Mouse (Mus musculus): Measurements from ENCODE around the gene Noto.
A peak's percentile ranks its signal among the peaks of the same experiment; 100 is the strongest.
"Not testable (repeated sequence)": the region's sequence is repeated elsewhere in the genome, so short reads cannot be mapped to it uniquely, and the experiment has no call there.

The Noto gene

DNA sequence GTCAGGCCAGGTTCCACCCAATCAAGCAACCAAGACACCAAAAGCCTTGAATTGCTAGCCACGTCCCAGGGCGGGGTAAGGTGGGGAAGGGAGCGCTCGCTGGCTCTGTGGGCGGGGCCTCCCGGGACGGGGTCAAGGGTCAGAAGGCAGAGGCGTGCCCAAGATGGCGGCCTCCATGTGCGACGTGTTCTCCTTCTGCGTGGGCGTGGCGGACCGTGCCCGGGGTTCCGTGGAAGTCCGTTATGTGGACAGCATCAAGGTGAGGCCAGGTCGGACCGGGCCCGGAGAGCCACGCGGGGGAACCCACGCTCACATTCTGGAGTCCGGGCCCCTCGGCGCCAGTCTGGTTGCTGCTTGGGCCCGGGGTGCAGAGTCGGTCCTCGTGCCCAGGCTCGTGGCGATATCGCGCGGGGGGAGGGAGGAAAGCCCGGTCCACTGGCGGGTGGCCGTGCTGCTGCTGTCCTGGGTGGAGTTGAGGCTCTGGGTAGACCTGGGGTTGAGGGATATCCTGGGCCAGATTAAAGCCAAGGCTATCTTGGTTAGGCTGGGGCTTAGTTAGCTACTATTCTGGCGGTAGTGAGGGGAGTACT, 8.3 kb downstream of the Noto start, which contains the start of gene Smyd5:
TSS of gene Smyd5 (plus strand) at position 148 of the 590 bp plus-strand sequence.
- peak; percentile 80 to 91 for DNase-seq

DNA sequence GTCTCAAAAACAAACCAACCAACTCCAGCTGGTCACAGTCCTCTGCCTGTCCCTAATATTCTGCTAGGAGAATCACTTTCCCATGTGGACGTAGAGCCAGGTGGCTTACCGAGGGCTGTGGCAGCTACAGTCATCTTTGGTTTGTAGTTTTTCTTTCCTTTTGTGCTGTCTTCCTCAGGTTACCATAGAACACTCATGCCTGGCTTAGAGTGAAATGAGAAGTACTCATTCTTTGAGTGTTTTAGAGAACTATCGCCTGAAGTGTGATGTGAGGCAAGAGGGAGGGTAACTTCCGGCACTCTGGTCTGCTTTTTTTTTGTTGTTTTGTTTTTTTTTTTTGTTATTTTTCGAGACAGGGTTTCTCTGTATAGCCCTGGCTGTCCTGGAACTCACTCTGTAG, 10.2 kb downstream of the Noto start:
- no peak for DNase-seq

DNA sequence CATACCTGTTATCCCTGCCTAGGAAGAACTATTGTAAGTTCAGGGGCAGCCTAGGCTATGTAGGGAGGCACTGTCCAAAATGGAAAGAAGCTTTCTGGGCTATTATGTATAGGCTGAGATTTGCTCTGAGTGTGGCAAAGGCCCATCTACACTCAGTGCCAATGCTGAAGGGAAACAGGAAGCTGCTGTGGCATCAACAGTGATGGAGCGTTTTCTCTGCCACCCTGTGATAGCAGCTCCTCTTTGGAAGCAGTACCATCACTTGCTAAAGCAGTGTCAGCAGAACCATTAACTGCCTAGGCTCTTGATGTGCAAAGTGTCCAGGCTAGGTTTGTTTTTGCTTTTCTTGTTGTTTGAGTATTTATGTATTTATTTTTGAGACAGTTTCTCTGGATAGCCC, 12.5 kb downstream of the Noto start:
- no peak for DNase-seq

DNA sequence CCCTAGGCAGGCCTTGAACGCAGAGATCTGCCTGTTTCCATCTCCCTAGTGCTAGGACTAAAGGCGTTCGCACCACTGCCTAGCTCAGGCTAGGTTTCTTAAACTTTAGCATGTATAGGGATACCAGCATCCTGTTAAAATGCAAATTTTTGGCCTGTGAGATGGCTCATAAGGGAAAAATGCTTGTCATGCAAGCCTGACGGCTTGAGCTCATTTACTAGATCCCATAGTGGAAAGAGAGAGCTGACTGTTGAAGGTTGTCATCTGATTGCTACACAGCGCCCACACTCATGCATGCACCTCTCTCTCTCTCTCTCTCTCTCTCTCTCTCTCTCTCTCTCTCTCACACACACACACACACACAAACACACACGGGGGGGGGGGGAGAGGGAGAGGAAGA, 12.9 kb downstream of the Noto start:
- DNase-seq = no peak

DNA sequence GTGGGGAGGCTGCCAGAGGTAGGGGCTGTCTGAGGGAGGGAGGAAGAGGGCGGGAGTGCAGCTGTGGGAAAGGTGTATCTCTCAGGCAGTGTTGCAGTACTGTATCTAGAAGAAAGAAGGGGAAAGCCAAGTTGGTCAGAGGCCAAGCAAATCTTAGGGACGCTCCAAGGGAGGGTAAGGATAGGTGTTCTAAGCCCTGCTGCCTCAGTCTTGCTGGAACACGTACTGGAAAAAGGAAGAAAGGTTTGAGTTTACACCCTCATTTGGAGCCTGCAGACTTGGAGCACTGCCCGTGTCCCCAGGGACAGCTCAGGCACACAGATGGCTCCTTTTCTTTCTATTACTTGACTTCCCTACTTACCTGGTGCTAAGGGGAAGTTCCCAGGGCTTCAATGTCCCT, 17.5 kb downstream of the Noto start:
- DNase-seq = no peak

DNA sequence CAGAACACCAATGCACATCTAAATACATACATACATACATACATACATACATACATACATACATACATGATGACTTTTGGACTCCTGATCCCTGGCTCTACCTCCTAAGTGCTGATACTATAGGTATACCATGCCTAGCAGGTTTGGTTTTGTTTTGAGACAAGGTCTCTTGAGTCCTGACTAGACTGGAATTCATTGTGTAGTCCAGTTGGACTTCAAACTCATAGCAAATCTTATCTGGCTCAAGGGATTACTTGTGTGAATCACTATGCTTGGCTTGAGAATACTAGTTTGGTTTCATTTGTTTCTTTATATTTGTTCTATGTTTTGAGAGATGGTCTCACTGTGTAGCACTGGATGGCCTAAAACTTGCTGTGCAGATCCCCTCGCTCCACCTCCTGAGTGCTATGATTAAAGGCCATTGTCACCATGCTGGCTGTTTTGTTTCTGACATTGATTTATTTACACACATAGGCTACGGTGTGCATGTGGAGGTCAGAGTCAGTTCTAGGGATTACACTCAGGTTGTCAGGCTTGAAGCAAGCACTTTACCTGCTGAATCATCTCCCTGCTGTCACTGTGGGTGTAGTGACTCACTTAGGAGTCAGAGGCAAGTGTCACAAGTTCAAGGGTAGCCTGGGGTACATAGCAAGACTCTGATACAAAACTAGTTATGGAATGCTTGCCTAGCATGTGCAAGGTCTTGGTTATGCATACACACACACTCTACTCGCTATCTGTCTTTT, 20.0 kb downstream of the Noto start:
- DNase-seq = no peak

DNA sequence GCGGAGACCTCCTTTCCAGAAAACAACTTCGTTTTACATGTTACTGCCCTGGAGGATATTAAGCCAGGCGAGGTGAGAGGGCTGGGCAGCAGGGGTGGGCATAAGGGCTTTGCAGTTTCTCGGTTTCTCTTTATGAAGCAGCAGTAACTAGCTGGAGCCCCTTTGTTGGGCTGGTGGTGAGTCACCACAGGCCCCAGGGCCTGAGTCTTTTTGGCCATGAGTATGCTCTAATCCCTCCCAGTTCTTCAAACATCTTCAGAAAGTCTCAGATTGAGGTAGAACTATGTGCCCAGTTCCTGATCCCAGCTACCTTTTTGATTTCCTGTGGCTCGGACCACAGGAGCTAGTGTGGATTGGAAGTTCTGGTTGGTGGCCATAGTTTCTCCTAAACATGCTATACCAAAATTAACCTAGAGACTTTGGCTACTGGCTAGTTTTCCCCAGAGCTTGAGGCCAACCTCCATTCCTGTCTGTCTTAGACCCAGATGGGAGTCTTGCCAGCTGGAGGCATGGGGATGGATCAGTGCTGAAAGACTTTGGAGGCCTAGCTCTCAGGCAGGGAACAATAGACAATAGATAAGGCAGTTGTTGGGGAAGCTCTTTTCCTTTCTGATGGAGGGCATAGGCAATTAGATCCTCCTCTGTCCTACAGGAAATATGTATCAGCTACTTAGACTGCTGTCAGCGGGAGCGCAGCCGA, 20.7 kb downstream of the Noto start:
- no peak for DNase-seq

DNA sequence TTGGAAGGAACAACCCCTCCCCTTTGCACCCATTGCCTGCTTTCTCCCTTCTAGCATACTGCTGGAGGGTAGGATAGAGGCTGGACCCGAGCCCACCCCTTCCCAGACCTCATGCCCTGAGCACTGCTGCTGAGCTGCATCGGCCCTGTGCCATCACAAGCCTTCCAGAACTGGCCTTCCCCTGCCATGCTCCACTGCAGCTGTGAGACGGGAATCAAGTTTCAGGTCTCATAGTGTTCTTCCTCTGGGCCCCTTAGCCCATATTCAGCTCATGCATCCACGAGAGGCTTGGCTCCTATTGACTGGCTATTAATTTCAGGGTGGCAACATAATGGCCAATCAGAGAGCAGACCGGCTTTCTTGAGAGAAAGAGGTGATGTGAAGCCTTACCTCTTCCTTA, 21.6 kb downstream of the Noto start:
- no peak for DNase-seq

DNA sequence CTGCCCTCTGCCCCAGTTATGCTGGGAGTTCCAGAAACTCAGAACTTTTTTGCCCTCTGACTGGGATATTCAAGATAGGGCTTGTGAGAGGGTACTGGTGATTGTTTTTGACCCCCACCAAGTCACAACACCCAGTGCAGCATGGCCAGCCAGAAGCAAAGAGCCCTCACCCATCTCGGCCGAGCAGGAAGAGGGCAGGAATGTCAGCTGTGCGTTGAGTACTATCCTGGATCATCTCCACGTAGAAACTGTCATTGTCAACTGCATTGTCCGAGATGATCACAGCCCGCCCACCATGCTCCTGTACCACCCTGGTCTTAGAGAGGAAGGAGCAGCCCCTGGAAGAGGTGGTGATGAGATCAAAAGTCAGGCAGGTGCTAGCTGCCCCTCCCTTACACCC, 23.7 kb downstream of the Noto start:
- DNase-seq = no peak

DNA sequence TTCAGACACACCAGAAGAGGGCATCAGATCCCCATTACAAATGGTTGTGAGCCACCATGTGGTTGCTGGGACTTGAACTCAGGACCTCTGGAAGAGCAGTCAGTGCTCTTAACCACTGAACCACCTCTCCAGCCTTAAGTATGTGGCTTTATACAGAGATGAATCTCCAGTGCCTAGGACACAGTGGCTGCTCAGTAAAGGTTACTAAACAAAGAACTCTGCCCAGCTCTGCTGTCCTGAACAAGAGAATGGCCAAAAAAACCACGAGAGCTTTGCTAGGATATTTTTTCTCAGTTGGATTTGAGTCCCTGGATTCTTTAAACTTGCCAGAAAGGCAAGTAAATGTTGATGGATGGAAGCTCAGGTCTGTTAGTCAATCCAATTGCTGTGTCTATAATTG, 26.5 kb downstream of the Noto start:
- DNase-seq = not testable (repeated sequence)

DNA sequence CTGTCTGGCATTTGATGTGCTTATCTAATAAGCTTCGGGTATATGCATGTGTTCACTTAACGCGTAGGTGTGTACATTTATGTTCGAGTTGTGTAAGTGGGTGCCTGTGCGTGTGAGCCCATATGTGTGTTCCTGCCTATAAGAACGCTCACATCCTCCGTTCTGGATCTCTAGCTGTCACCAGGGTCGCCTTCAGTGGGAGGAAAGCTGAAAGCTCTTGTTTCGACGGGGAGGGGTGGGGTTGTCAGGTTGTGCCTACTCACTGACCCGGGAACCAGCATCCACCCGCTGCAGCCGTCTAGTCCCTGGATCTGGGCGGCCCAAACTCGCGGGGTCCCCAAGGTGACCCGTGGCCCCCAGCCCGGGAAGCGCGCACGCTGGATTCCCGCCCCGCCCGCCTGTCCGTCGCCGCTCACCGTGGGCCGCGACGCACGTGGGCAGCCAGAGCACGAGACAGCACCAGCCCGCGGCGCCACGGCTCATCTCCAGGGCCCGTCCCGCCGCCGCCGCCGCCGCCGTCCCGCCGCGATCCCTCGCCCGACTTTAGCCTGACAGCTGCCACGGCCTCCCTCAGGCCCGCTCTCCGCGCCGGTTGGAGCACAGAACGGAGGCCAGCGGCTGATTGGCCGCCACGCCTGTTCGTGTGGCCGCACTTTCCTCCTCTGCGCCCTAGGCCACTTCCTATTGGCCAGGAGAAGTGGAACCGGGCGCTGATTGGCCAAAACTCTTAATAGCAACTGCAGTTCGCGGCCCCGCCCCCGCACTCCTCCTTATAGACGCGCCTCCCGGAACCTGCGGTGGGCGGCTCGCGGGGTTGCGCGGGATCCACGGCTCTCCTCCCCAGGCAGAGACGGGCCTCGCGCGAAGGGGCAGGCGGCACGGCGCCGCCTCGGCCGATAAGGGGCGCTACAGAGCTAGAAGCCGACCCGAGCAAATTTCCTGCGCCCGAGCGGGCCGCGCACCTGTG, 27.3 kb downstream of the Noto start, which contains the start of gene Cct7:
TSS of gene Cct7 (plus strand) at position 818 of the 967 bp plus-strand sequence.
- DNase-seq = peak; percentile 99 to 100

DNA sequence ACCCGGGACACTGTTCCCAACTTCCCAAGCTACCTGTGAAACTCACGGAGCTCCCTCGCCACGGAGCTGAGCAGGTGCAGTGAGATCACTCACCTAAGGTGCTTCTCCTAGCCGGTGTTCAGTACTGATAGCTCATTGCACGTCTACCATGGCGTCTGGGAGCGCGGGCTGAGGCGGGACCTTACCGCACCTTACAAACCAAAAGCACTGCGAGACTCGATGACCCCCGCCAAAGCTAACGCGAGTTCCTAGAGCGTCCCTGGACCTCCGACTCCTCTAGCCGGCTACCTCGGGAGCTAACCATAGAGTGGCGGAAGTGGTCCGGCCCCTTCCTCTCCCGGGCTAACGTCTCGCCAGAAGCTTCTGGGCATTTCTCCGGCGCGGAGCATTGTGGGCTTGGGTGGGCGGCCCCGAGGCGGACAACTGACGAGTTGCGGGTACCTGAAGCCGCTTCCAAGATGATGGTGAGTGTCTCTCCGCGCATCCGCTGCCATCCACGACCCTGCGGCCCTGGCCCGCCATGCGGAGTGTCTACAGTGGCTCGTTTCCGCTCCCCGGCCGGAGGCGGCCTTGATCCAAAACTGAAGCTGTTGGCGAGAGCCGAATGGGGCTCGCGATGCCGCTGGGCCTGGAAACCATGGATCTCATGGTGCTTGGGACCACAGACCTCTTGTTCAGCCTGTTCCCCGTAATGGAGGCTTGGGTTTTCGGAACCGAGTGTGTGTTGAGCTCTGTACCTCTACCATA, 28.2 kb downstream of the Noto start, which contains the start of gene Pradc1:
TSS of gene Pradc1 (minus strand) at position 307 of the 747 bp plus-strand sequence.
- DNase-seq = peak; percentile 99

DNA sequence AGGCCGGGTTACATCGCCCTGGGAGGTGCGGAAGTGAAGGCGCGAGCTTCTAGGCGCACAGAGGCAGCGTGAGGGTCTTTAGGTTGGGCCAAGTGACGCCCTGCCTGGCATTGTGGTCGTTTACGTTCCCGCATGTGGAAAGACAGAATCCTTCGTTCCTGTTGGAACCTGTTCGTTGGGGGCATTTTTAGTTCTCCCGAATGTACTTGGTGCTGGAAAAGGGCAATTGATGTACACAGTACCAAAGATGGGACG, 28.7 kb downstream of the Noto start:
- no peak for DNase-seq

DNA sequence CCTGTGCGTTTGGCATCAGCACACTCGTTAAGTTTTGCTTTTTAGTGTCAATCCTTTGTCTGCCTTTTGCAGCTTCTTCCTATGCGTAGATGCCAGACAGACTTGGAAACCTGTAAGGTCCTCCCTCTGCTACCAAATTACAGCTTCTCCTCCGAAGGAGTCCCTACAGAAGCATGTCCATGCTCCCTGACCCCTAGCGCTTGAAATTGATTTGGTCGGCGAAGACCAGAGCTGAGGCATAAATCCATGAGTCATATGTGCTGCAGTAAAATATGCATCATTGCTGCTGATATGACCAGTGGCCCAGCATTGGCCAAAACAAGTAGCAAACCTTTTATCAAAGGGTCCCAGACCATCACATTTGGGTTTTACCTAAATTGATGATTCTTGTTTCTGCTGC, 29.1 kb downstream of the Noto start:
- no peak for DNase-seq

DNA sequence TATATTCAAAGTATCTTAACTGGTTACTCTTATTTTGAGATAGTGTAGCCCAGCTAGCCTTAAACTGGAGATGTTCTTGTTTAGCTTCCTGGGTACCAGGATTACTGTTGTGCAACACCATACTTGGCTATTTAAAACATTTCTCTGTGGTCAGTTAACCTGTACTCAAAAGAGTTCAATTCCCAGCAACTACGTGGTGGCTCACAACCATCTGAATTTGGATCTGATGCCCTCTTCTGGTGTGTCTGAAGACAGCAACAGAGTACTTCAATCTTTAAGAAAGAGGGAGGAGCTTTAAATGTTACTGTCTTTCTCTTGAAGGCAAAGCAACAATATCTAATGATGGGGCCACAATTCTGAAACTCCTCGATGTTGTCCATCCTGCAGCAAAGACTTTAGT, 35.9 kb downstream of the Noto start:
- DNase-seq = no peak

DNA sequence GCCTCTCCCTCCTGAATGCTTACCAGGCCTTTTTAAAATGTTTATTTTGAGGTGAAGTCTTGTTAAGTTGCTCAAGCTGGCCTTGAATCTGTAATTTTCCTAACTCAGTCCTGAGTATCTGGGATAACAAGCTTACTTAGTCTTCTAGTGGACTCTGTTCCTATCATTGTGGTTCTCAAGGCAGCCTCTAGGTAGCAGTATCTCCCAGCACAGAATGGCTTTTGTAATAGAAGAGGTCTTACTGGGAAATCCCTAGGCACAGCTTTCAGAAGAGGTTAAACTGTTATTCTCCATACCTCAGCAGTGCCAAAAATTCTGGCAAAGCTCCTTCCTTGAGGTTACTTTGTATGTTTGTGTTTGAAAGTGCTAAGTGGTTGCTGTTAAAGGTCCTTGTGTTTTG, 41.7 kb downstream of the Noto start:
- no peak for DNase-seq

DNA sequence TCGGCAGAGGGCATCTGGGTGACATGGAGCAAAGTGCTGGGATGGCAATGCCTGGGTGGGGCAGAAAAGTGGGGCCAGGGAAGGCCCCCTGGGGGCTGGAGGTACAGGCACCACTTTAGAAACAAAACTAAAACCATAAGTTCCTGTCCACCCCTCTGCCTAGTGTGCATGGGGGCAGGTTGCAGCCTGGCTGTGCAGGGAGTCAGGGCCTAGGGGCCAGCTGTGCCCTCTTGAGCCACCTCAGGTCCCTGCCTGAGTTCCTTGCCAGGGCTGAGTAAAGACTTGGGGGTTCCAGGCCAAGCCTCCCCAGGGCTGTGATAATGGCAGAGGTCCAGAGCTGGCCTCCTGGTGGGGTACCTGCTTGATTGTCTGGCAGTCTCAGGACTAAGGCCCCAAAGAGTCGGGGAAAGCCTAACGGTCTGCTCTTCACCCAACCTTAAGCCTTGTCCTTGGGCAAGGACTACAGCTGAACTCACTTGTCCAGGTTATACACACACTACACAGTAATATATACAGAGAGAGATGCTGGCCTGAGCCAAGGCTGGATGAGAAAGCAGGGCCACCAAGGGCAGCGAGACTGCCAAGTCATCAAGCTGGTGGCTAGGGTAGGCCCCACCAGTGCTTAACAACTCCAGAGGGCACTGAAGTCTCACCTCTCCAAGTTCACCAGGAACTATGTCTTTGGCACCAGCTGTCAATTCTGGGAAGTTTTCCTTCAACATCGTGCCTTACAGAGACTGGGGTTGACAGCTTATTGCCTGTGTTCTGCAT, 46.2 kb downstream of the Noto start:
- no peak for DNase-seq

DNA sequence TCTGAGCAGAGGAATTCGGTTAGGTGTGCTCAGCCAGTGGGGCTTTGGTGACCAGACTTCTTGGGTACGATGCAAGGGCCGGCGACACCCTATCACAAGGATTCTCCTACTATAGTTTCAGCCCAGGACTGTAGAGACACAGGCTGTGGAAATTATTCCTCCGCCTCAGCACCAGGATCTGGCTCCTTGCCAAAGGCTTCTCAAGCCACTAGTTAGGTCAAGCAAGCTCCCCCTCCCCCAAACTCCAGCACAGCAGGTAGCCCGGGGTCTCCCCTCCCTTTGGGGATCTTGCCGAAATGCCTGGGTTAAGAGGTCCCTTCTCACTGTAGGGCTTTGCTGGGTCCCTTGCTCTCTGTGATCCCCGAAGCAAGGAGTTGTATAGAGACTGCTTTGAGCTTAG, 48.3 kb downstream of the Noto start:
- no peak for DNase-seq

DNA sequence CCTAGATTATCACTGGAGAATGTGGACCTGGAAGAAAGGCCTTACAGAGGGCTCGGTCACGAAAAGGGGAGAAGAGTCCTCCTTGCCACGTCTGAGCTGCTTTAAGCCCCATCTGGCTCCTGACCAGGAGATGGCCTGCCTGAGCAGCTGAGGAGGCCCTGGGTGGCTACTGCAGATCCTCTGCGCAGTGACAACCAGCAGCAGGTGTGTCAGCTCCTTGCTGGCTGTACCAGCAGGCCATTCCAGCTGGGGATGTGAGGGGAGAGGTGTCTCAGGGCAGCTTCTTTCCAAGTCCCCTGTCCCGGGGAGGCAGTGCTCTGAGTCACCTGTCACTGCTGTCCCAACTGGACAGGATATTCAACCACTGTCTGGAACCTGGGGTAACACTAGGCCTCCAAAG, 48.9 kb downstream of the Noto start:
- DNase-seq = no peak

DNA sequence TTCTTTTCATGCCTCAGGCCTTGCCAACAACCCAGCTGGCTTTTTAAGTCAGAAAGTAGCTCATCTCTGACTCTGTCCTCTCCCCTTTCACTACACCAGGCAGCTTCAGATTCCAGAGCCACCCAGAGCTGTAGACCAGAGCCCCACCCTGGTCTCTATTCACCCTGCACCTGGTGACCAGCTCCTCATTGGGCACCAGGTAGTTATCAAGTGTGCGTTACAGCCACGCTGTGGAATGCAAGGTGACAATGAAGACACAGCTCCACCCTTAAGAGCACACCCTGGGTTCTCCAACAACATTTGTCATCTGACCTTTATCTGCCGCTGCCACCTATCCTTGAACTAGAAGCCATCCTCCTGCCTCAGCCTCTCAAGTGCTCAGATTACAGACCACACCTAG, 51.9 kb downstream of the Noto start:
- DNase-seq = no peak

DNA sequence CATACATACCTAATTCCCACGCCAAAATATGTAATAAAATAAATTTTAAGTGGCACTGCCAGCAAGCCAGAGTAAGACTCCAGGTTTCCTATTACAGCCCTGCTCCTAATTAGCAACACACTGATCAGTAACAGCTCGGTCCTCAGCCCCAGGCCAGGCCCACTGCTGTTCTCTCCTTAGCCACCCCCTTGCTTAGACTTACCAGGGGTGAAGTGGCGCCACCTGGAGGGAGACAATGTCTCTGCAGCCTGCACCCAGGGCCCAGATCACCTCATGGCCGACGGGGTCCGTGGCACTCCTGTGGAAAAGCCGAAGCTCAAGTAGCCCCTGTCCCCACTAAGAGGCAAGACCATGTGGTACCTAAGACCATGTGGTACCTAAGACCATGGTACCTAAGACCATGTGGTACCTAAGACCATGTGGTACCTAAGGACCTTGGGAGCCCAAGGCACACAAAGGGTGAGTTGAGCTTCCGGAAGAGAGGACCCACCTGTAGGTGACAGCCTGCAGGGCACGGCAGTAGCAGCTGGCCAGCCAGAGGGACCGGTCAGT, 53.8 kb downstream of the Noto start:
- DNase-seq = peak in 1 of 2 experiments; percentile 12
